Mouse (Mus musculus) hematopoietic stem cell, adult 5-6 weeks (primary cell): ENCODE results near the gene Gm20897. TPM values are rescaled to one million over a fixed set of nuclear protein-coding genes. Genes with fewer than 3 reads are reported as not detected.
"Not testable (repeated sequence)": the region's sequence is repeated elsewhere in the genome, so short reads cannot be mapped to it uniquely, and the experiment has no call there.

Source experiments
- ATAC-seq, 2 experiments: fragments of 125-278 bp in 1 of 2; replicated peaks in 1 of 2; 2 replicates each; pipeline ENCODE4 v1.8.0; 2016 to 2017; ENCODE audit warnings: inconsistent platforms in 2 of 2, mild to moderate bottlenecking in 2 of 2, moderate number of reproducible peaks in 2 of 2, low read depth in 1 of 2, moderate TSS enrichment in 1 of 2; ENCODE audit not compliant: low FRiP score in 2 of 2, poor library complexity in 2 of 2, severe bottlenecking in 2 of 2, insufficient read depth in 1 of 2, low TSS enrichment in 1 of 2
- total RNA-seq: library from RNA; stranded (forward); fragments of 172-1452, 232-1000 nt; gene quantifications from 2 replicates; pipeline ENCODE4 v1.2.3, GENCODE M21; 2017

The Gm20897 gene
- total RNA-seq = not detected in 2 replicates

- not testable (repeated sequence) for ATAC-seq
Observed at GRCm38 (mm10) chrY:38502138-38502537, at the start of gene Gm20897. Gene Gm20897 (minus strand): TSS chrY:38502238.

Other genes with a start within 250 kb of the Gm20897 start
- not detected in 2 replicates for gene Gm21732, start 73.5 kb upstream of the Gm20897 start, total RNA-seq